Mouse (Mus musculus) liver, embryonic 16.5 days (tissue): ENCODE measurements around the gene Cyp2c40. TPM values are rescaled to one million over a fixed set of nuclear protein-coding genes. Genes with fewer than 3 reads are reported as not detected.
"Not testable (repeated sequence)": the region's sequence is repeated elsewhere in the genome, so short reads cannot be mapped to it uniquely, and the experiment has no call there.

Experiments
- ATAC-seq: fragments of 200-750 bp; cut with Nextera tagmentation; 2 replicates; pipeline ENCODE4 v1.8.0; 2017; ENCODE audit warnings: low read depth, mild to moderate bottlenecking, moderate number of reproducible peaks, moderate library complexity
- H3K27ac ChIP-seq: fragments of 300-500 bp; sonication (generic); 2 replicates; pipeline ENCODE4 v1.5.1; 2014; ENCODE audit warnings: mild to moderate bottlenecking, low read length
- H3K27me3 ChIP-seq: fragments of 300-500 bp; sonication (generic); 2 replicates; pipeline ENCODE4 v1.6.1; 2014; ENCODE audit warnings: low read depth, low read length, mixed read lengths; ENCODE audit not compliant: control insufficient read depth, insufficient read depth
- H3K36me3 ChIP-seq: fragments of 300-500 bp; sonication (generic); 2 replicates; pipeline ENCODE4 v1.6.1; 2014; ENCODE audit warnings: mild to moderate bottlenecking; ENCODE audit not compliant: control insufficient read depth, insufficient read depth
- H3K4me1 ChIP-seq: fragments of 300-500 bp; sonication (generic); 2 replicates; pipeline ENCODE4 v1.6.1; 2014; ENCODE audit warnings: low read depth, low read length, mixed read lengths; ENCODE audit not compliant: control insufficient read depth
- H3K4me2 ChIP-seq: fragments of 300-500 bp; sonication (generic); 2 replicates; pipeline ENCODE4 v1.6.1; 2014; ENCODE audit warnings: low read depth, low read length, mixed read lengths
- H3K4me3 ChIP-seq: fragments of 300-500 bp; sonication (generic); 2 replicates; pipeline ENCODE4 v1.5.1; 2014; ENCODE audit warnings: low read depth, mild to moderate bottlenecking, low read length
- H3K9ac ChIP-seq: fragments of 300-500 bp; sonication (generic); 2 replicates; pipeline ENCODE4 v1.6.1; 2014; ENCODE audit warnings: low read depth, low read length
- H3K9me3 ChIP-seq: fragments of 300-500 bp; sonication (generic); replicated peaks from 2 replicates; pipeline ENCODE4 v1.6.1; 2016; ENCODE audit warnings: low read length; ENCODE audit not compliant: control insufficient read depth
- WGBS: fragments of 180-500 bp; shearing (Covaris S2); extraction: QIAGEN DNeasy Blood & Tissue Kit; methylation state at CpG from one replicate; pipeline ENCODE4 v1.1.7; 2014; ENCODE audit not compliant: insufficient replicate concordance; 5-methylcytosine and 5-hydroxymethylcytosine counted together
- polyA plus RNA-seq: library from polyadenylated mRNA; unstranded; fragments of >200 nt; fragmentation: Nextera tagmentation; extraction: Ambion mirVana; gene quantifications from 2 replicates; pipeline ENCODE4 v1.2.1, GENCODE M21; 2015

The Cyp2c40 gene
- polyA plus RNA-seq = 2.7 and 3.6 TPM in 2 replicates

DNA sequence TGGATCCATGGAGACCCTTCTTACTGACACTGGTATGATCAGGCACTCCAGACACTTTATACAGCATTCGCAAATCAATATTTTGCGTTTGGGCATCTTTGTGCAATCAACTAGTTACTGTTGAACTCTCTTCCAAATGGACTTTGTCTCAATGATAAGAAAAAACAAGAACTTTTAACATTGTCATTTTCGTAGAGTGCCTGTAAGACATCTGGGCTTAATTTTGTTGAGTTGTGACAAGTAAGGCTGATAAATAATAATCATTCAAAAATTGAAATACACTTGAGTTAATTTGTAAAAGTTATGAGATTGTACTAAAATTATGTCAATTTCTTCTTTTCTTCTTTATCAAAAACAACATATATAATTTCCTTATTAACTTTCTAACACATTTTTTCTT lies at the start of gene Cyp2c40:
Gene Cyp2c40 (minus strand): TSS at position 101 of the 400 bp plus-strand sequence.
- H3K4me2 ChIP-seq, H3K4me3 ChIP-seq, H3K9ac ChIP-seq, H3K36me3 ChIP-seq, H3K27me3 ChIP-seq, H3K4me1 ChIP-seq, H3K27ac ChIP-seq, ATAC-seq, H3K9me3 ChIP-seq: not testable (repeated sequence)
- 58% methylated on average over 3 of the region's 3 CpGs for WGBS

- H3K27me3 ChIP-seq, H3K4me2 ChIP-seq, H3K9me3 ChIP-seq, H3K4me3 ChIP-seq, H3K36me3 ChIP-seq, H3K9ac ChIP-seq, ATAC-seq, H3K4me1 ChIP-seq, H3K27ac ChIP-seq: not testable (repeated sequence)
- WGBS = 41% methylated on average over 2 of the region's 2 CpGs
These were observed 8.3 kb upstream of the Cyp2c40 start for GRCm38 (mm10) chr19:39820931-39821330.

DNA sequence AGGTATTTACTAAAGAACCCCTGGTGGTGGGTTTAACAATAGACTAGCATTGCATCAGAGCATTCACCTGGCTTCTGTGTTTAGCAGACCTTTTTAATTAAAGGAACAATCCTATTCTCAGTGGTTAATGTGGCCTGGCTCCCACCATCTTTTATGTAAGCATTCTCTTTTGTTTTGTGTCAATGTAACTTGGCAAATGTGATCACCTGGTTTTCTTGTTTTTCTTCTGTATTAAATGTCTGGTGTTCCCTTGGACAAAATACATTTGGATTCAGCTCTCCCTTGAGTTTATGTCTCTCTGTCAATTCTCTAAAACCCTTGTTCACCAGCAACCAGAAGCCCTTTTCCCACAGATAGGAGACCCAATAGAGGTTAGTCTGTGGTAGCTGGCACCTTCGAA lies 3.8 kb upstream of the Cyp2c40 start:
- not testable (repeated sequence) for H3K4me1 ChIP-seq, H3K9me3 ChIP-seq
- WGBS = 66% methylated on average over 1 of the region's 1 CpGs

DNA sequence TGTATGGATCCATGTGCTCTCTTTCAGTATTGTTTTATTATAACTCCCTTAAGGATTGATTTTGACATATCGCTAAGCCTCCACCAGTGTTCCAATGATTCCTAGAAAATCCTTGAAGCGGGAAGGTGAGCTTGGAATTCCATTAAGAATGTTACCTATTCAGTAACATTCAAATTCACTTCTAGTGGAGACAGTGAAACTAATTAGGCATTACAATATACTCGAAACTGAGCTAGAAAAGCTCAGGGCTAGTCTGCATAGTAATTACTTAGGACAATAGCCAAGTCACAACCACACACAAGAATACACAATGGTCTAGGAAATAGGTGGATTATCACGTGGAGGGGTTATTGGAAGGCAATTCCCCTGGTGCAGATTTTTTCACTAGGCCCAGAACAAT lies 3.4 kb upstream of the Cyp2c40 start:
- ATAC-seq, H3K4me1 ChIP-seq, H3K27me3 ChIP-seq, H3K9ac ChIP-seq, H3K4me3 ChIP-seq, H3K36me3 ChIP-seq, H3K27ac ChIP-seq, H3K9me3 ChIP-seq, H3K4me2 ChIP-seq: not testable (repeated sequence)
- WGBS = 49% methylated on average over 4 of the region's 4 CpGs

More for the DNA sequence above, 3.8 kb upstream of the Cyp2c40 start:
- not testable (repeated sequence) for H3K4me2 ChIP-seq, H3K27me3 ChIP-seq, H3K27ac ChIP-seq, H3K9ac ChIP-seq, H3K36me3 ChIP-seq, ATAC-seq, H3K4me3 ChIP-seq

DNA sequence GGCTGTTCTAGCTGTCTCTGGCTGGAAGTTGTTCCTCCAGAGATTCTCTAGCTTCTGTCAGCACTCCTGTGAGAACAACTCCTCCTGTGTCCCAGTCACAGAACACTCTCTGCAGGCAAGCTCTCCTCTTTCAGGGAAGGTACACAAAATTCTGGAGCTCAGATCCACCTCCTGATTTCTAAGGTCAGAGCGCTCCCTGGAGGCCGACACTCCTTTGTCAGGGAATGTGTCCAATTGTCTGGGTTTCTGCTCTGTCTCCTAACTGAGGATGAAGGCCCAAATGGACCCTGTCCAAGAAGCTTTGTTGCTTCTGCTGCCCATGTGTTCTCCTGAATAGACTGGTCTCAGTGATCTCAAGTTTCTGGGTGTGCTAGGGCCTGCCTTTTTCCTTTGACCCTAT lies 27.2 kb downstream of the Cyp2c40 start:
- not testable (repeated sequence) for H3K4me1 ChIP-seq, H3K27ac ChIP-seq, H3K36me3 ChIP-seq, H3K27me3 ChIP-seq, H3K4me2 ChIP-seq, ATAC-seq, H3K4me3 ChIP-seq, H3K9me3 ChIP-seq, H3K9ac ChIP-seq
- 75% methylated on average over 2 of the region's 2 CpGs for WGBS

- no peak overlapping the region for H3K4me3 ChIP-seq
- no peak for ATAC-seq
- no peaks in the 10 kb centered on the region for H3K4me1 ChIP-seq
- H3K36me3 ChIP-seq = no peaks in the 10 kb centered on the region
- WGBS = 40% methylated on average over 1 of the region's 1 CpGs
- no peak overlapping the region for H3K4me2 ChIP-seq
- H3K9ac ChIP-seq = no peak overlapping the region
- no peaks in the 10 kb centered on the region for H3K27me3 ChIP-seq
- H3K9me3 ChIP-seq = no peaks in the 10 kb centered on the region
- H3K27ac ChIP-seq = no peak overlapping the region
These were observed 67.3 kb downstream of the Cyp2c40 start for GRCm38 (mm10) chr19:39745357-39745756.

DNA sequence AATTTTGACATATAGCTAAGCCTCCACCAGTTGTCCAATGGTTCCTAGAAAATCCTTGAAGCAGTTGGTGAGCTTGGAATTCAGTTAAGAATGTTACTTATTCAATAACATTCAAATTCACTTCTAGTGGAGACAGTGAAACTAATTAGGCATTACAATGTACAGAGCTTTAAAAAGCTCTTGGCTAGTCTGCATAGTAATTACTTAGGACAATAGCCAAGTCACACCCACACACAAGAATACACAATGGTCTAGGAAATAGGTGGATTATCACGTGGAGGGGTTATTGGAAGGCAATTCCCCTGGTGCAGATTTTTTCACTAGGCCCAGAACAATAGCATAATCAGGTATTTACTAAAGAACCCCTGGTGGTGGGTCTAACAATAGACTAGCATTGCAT lies 68.3 kb downstream of the Cyp2c40 start:
- not testable (repeated sequence) for H3K36me3 ChIP-seq, H3K9me3 ChIP-seq, H3K27ac ChIP-seq, H3K9ac ChIP-seq, H3K4me3 ChIP-seq, H3K4me2 ChIP-seq, H3K27me3 ChIP-seq, ATAC-seq, H3K4me1 ChIP-seq
- WGBS = 50% methylated on average over 1 of the region's 1 CpGs

DNA sequence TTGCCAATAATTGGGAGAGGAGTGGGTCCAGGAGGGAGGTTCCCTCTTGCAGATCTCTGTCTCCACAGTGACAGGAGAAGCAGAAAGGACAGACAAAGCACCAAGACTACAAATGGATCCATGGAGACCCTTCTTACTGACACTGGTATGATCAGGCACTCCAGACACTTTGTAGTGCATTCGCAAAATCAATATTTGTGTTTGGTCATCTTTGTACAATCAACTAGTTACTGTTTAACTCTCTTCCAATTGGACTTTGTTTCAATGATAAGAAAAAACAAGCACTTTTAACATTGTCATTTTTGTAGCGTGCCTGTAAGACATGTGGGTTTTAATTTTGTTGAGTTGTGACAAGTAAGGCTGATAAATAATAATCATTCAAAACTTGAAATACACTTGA lies 71.7 kb downstream of the Cyp2c40 start, which contains the start of gene Cyp2c68:
Gene Cyp2c68 (minus strand): TSS at position 135 of the 400 bp plus-strand sequence.
- Histone ChIP-seq H3K4me2 (no peak within 1 kb of the TSS), H3K9me3 (no peaks in the 10 kb centered on the region), H3K27ac (no peak within 1 kb of the TSS), H3K4me3 (peak within 1 kb of the TSS; percentile 39), H3K4me1 (no peaks in the 10 kb centered on the region), H3K9ac (no peak within 1 kb of the TSS), H3K36me3 (no peaks in the 10 kb centered on the region), H3K27me3 (no peaks in the 10 kb centered on the region)
- 48% methylated on average over 2 of the region's 2 CpGs for WGBS
- peak; percentile 77 for ATAC-seq
